Mouse (Mus musculus) MEL (cell line): Measurements from ENCODE around the gene H2-Oa.

Experiments
- GATA1 ChIP-seq: IDR thresholded peaks from 2 replicates; pipeline ENCODE4 v1.6.1; 2011; ENCODE audit warnings: low read depth, low read length, improper control_type of control experiment
- USF1 ChIP-seq: IDR thresholded peaks from 2 replicates; pipeline ENCODE4 v1.6.1; 2014; ENCODE audit warnings: low read depth, mild to moderate bottlenecking, inconsistent platforms, low read length, improper control_type of control experiment, moderate library complexity

DNA sequence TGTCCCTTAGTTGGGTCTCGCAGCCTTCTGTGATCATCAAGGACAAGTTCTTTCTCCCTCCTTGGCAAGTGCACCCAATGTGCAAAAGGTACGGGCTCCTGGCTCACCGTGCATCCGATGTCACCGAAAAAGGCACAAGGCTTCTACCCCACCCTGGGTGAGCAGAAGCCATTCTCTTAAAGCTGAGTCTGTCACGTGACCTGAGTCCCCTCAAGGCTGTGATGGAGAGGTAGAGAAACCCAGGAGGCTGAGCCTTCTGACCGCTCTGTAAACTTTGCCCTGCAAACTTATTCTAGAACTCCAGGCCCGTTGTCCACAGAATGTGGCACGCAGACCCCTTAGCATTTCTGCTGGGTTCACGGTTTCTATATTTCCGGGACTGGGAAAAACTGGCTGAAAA lies 13.1 kb upstream of the H2-Oa start:
- TF ChIP-seq GATA1 (no peak), USF1 (no peak)
